Mouse (Mus musculus) yolk sac, embryonic 10.5 days (tissue): ENCODE measurements around the gene Plekhg4.
A peak's percentile ranks its signal among the peaks of the same experiment; 100 is the strongest.

Experiments used
- DNase-seq: peaks from one replicate; pipeline ENCODE4 v3.0.0-alpha.2; 2017; ENCODE audit warnings: low spot score

Gene Plekhg4

GRCm38 (mm10) chr8:105373032-105373431, at the start of gene Plekhg4:
Gene Plekhg4 (plus strand): TSS chr8:105373274.
- DNase-seq, result no peak

- no peak for DNase-seq
Measured at GRCm38 (mm10) chr8:105325641-105326093, 47.4 kb upstream of the Plekhg4 start.

- peak; percentile 96 for DNase-seq
Measured at GRCm38 (mm10) chr8:105326141-105326672, 46.9 kb upstream of the Plekhg4 start, which contains the start of the genes Lrrc29 and Tmem208. Gene Lrrc29 (minus strand): TSS chr8:105326278. Gene Tmem208 (plus strand): TSS chr8:105326354.

GRCm38 (mm10) chr8:105326968-105327367, 46.1 kb upstream of the Plekhg4 start:
- no peak for DNase-seq

- no peak for DNase-seq
Measured at GRCm38 (mm10) chr8:105330325-105330724, 42.7 kb upstream of the Plekhg4 start.

GRCm38 (mm10) chr8:105331469-105331868, 41.6 kb upstream of the Plekhg4 start:
- no peak for DNase-seq

GRCm38 (mm10) chr8:105331931-105332330, 41.1 kb upstream of the Plekhg4 start:
- no peak for DNase-seq

GRCm38 (mm10) chr8:105332523-105332922, 40.6 kb upstream of the Plekhg4 start:
- no peak for DNase-seq

GRCm38 (mm10) chr8:105336373-105337130, 36.5 kb upstream of the Plekhg4 start:
- no peak for DNase-seq

GRCm38 (mm10) chr8:105338992-105339391, 34.1 kb upstream of the Plekhg4 start:
- DNase-seq, result no peak

GRCm38 (mm10) chr8:105339886-105340635, 33.0 kb upstream of the Plekhg4 start:
- no peak for DNase-seq

GRCm38 (mm10) chr8:105341399-105341798, 31.7 kb upstream of the Plekhg4 start:
- DNase-seq, result no peak

- no peak for DNase-seq
Measured at GRCm38 (mm10) chr8:105342768-105343167, 30.3 kb upstream of the Plekhg4 start.

- DNase-seq, result no peak
Measured at GRCm38 (mm10) chr8:105343791-105344574, 29.1 kb upstream of the Plekhg4 start.

- no peak for DNase-seq
Measured at GRCm38 (mm10) chr8:105345061-105345975, 27.8 kb upstream of the Plekhg4 start.

GRCm38 (mm10) chr8:105346611-105347427, 26.3 kb upstream of the Plekhg4 start:
- peak; percentile 85 for DNase-seq

GRCm38 (mm10) chr8:105347428-105348221, 25.4 kb upstream of the Plekhg4 start, which contains the start of gene Fhod1:
Gene Fhod1 (minus strand): TSS chr8:105347953.
- DNase-seq, result peak; percentile 97

- DNase-seq, result peak; percentile 72
Measured at GRCm38 (mm10) chr8:105348450-105349095, 24.5 kb upstream of the Plekhg4 start, which contains the start of gene Slc9a5. Gene Slc9a5 (plus strand): TSS chr8:105348843.
